Mouse (Mus musculus) E14TG2a.4 (cell line): ENCODE results near the gene Melk.

Source experiments
- CTCF ChIP-seq: conservative IDR thresholded peaks from 2 replicates; pipeline ENCODE4 v1.5.1; 2014; ENCODE audit warnings: low read length
- NANOG ChIP-seq: IDR thresholded peaks from 2 replicates; pipeline ENCODE4 v1.6.1; 2014; ENCODE audit warnings: borderline replicate concordance, low read length, mixed read lengths
- POU5F1 ChIP-seq: IDR thresholded peaks from 2 replicates; pipeline ENCODE4 v1.6.1; 2014; ENCODE audit warnings: low read length, borderline replicate concordance

GRCm38 (mm10) chr4:44251521-44251920 lies 49.2 kb upstream of the Melk start:
- TF ChIP-seq CTCF (no peak), POU5F1 (no peak), NANOG (no peak)
